Mouse (Mus musculus) thymus, postnatal 14 days (tissue): ENCODE results near the gene Ascc1.

Experiments used
- DNase-seq: peaks from one replicate; pipeline ENCODE4 v3.0.0; 2021

Gene Ascc1

DNA sequence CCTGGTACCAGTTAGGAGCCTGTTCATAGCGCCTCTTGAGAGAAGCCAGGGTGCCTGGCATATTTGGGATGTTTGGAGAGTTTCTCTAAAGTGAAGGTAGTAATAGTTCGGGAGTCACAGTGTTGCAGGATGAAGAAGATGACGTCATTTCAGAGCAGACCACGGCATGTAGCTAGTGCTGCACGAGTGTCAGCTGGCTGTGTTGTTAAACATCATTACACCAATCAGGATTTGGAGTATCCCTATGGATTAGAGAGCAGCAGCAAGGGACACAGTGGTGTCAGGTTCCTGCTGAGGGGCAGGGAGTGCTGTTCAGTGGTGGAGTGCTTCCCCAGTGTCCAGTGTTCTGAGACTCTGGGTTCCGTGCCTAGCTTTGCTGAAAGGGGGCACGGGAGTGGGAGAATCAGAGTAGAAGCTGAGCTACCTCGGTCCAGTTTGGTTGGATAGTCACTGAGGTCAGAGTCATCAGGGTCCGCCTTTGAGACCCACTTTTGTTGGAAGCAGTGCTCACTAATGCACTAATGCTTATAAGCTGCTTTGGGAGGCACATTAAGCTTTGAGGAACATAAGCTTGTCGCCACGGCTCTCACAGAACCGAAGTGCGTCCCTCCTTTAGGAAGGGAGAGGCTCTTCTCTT lies 24.3 kb downstream of the Ascc1 start:
- no peak for DNase-seq

DNA sequence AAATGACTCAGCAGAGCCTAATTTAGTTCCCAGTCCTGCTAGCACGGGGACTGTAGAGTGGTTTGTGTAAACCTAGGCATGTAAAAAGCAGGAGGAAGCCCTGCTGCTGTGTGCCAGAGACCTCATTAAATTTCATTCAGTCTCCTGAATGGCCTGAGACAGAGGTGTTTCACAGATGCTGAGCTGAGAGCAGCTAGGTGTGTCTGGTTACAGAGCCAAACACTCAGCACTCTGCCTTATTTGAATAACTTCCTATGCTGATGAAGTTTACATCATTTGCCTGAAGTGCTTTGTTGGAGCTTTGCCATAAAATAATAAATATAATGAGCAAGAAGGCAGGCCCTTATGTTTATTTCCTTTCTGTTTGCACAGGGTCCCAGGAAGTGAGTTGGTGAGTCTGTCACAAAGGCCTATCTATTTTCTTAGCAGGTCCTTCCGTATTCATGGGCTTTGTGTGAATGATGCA lies 25.0 kb downstream of the Ascc1 start:
- no peak for DNase-seq

DNA sequence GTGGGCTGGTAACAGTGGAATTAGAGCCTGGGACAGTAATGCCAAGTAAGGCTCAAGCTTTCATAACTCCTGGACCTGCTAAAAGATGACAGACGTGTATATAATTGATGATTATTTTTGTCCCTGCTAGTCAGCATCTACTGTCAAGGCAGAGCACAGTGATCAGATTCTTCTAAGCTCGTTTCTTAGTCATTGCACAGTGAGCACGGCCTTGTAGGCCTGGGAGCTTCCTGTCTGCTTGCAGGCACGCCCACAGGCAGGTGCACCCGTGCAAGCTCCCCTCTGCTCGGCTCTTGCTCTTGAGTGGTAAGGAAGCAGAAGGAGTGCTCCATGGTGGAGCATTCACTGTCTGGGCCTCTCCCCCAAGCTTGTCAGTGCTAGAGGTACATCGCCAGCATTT lies 25.6 kb downstream of the Ascc1 start:
- DNase-seq, result peak; percentile 79

DNA sequence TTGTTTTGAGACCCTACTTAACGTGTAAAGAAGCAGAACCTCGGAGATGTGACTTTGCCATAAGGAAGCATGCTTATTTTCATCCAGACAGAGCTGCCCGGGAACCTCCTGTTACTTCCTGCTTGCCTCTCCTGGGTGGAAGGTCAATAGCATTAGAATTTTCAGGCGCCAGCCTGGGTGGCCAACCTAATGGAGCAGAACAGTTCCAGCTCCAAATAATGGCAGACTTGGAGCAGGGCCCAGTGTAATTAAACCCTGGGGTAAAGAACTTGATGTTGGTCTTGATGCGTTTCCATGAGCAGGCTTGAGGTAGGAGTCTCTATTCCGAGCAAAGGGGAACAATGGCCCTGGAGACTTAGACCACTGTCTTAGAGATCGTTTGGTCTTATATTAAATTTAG lies 26.4 kb downstream of the Ascc1 start:
- DNase-seq, result no peak

DNA sequence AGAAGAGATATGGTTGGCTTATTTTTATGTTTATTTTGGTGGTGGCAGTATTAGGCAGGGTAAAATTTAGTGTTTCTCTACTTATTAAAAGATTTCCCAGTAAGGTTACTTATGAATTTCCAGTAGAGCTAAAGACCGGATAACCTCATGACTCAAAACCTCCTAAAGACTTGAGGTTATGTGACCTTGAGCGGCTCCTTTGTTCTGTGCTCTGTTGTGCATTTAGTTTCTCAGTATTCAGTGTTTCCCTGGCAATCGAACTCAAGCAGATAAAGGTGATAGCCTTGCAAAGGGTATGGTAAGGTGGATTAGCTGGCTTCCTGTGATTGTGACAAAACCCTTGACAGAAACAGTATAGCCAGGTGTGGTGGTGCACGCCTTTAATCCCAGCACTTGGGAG lies 26.8 kb downstream of the Ascc1 start:
- no peak for DNase-seq

DNA sequence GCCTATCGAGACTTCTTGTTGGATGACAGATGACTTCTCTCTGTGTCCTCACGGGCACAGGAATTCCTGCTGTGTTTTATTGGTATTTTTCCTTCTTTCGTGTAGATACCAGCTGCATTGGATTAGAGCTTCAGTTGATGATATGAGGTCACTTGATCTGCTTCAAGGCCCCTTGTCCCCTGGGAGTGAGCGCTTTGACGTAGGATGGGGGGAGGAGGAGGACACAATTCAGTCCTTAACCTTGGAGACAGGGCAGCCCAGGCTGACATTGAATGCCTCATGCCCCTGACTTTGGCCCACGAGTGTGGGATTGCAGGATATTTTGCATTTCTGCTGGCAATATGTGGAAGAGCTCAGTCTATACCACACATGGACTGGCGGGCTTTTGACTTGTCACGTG lies 29.0 kb downstream of the Ascc1 start:
- no peak for DNase-seq

DNA sequence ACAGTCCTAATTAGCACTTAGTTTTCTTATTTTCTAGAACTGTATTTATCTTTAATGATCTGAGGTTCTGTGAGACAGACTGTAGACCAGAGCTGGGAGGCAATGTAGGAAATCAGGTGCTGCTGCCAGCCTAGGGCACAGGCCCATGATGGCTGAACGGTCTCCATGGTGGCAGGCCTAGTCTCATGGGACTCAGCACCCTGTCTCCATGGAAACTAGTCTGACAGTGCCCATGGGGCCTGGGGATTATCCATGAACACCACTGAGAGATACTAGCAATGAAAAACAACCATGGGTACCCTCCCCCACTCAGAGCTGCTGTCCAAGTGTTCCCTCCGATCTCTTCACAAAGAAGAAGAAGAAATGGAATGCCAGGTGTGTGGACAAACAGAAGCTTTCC lies 29.4 kb downstream of the Ascc1 start:
- no peak for DNase-seq

DNA sequence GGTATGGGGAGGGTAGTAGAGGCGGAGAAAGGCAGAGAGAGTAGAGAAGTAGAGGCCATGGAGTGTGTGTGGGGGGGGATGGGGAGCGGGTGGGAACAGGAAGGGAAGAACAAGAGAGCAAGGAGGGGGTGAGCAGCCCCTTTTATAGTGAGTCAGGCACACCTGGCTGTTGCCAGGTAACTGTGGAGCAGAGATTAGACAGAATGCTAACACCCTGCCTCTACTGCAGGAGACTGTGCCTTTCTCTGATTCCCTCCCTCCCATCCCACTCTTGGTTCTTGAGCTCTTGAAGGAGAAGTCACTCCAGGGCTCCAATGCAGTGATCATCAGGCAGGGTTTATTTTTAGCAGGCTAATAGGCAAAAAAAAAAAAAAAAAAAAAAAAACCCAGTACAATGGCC lies 30.0 kb downstream of the Ascc1 start:
- DNase-seq, result no peak

DNA sequence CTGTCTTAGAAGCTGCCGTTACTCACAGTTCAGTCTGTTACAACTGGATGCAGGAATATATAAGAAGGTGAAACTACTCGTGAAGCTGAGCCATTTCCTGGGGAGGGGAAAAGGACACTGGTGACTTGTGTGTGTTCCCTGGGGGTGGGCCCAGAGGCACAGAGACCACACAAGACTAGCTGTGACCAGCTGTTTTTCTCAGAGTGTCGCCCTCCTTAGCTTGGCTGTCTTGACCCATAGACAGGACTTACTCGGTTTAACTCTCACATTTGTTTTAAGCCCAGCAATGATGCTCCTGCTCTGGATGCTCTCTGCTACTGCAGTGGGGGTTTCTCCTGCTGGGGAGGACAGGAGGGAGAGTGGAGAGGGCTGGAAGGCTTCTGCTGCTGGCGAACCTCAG lies 30.5 kb downstream of the Ascc1 start:
- no peak for DNase-seq

DNA sequence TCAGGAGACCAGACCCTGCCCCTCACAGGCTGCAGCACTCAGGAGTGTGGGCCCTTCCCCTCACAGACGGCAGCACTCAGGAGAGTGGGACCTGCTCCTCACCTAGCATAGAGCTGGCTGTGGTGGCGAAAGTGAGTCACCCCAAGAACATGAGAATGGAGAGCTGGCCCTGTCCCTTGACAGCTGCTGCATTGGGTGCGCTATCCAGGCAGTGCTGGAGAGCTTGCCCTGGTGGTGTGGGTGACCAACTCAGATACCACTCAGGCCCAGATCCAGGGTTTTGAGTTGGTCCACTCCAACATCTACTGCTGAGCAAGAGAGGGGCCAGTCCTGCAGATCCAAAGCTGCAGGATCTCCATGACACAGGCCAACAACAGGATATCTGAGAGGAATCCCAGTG lies 32.0 kb downstream of the Ascc1 start:
- no peak for DNase-seq

DNA sequence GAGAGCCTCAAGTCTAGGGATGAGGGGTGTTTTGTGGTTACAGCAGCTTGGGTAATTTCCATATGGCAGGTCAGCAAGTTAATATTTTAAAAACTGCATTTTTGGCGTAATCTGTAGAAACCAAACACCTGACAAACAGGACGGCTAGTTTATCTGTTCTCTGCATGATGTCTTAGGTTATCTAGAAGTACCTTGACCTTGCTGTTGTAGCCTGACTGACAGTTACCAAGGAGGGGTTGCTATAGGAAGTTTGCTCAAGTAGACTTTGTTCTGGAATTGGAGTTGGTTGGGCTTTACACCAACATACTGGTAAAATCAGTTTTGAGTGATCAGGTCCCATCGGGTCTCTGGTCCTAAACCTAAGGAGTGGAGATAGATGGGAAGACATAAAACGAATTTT lies 33.1 kb downstream of the Ascc1 start:
- no peak for DNase-seq

DNA sequence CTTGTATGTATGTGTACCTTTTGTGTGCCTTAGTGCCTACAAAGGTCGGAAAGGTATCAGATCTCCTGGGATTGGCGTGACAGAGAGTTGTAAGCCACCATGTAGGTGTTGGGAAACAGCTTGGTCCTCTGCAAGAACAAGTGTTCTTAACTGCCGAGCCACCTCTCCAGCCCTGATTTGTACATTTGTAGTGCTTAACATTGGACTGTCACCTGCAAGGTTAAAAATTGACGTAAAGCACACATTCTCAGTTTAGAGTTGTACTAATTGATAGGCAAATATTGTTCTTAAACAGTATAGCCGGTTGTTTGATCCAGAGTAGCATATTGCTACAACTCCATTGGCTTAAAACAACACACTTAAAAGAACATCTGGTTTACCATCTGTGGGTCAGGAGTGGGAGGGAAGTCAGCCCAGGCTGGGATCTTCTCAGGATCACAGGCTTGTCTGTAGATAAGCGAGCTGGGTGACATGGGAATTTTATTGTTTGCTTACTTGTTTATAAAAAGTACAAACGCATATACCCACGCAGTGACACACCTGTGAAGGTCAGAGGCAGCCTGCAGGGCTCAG lies 39.8 kb downstream of the Ascc1 start:
- DNase-seq, result no peak

DNA sequence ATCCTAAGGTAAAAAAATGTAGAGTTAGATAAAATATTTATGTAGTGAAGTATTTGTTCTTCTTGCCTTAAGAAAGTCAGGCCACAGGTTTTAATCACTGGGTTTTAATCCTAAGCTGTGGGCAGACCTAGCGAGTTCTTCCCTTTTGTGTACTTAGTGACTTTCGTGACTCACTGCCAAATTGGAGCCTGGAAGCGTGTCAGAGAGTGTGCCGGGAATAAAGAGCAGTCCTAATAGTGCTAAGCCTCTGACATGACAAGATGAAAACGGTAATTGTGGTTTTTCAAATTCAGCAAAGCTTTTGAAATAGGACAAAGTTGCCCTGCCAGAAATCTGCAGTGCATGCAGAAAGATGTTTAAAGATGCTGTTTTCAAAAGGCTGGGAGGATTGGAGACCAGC lies 44.1 kb downstream of the Ascc1 start:
- DNase-seq, result no peak

DNA sequence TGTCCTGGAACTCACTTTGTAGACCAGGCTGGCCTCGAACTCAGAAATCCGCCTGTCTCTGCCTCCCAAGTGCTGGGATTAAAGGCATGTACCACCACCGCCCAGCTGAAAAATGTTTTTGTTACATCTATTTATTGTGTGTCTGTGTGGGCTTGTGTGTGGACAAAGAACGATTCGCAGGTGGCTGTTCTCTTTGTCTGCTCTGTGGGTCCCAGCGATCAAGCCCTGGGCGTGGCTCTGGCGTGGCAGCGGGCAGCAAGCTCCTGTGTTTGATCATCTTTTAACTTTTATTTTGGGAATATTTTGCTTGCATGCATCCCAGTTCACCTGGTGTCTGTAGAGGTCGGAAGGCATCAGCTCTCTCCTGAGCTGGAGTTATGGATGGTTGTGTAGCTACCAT lies 48.0 kb downstream of the Ascc1 start:
- DNase-seq, result no peak

DNA sequence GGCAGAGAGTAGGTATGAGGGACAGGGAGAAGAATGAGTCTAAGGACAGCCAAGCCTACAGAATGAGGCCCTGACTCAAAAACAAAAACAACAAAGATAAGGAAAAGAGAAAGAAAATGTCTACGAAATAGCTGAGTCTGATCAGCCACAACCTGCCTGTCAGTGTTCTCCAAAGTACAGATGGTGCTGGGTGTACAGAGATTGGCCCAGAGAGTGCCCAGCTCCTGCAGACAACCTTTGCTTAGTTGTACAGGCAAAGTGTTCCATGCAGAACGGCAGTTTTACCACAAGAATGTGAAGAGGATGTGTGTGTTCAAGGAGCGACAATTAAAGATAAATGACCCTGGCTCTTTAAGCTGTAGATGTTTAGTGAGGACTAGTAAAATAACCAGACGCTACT lies 50.5 kb downstream of the Ascc1 start:
- DNase-seq, result no peak

DNA sequence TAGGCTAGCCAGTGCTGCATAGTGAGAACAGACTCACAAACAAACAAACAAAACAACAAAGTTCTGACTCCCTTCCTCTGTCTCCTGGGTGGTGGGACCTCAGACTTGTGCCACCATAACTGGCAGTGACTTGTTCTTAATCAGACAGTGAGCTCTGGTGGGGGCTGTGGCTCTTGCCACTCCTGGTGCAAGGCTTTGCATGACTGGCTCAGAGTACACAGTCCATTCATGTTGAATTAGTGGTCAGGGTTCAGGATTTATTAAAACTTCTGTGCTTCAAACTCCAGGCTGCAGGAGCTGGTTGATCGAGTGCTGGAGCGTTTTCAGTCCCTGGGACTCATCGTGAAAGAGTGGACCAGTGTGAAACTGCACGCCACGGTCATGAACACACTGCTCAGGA lies 59.6 kb downstream of the Ascc1 start:
- DNase-seq, result no peak

DNA sequence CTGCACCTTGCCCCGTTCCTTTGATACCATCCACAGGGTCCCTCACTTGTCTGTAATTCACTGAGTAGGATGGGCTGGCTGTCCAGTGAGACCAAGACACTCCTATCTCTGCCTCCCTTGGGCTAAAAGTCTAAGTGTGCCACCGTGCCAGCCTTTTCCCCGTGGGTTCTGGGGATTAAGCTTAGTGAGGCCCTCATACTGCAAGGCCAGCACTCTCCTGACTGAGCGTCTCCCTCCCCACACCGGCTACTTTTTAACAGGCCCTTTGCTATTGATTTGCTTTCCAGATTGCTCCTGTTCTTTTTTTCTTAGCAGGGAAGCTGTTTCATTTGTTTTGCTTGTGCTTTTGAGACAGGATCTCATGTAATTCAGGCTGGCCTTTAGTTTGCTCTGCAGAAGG lies 60.3 kb downstream of the Ascc1 start:
- no peak for DNase-seq

DNA sequence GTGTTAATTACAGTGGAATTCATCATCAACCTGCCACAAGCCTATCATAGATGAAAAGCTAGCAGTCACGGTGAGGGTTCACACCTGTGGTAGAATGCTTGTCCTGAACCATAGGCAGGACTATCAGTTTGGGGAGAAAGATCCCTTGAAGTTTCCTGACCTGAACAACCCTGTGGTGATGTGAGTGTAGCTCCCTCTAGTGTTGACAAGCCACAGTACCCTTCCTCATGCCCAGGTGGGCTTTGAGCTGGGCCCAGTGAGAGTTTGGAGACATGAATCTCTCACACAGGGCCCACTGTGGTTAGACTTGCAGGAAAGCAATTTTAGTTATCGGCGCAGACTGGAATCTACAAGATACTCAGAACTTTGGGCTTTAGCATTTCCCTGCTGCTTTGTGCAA lies 63.9 kb downstream of the Ascc1 start:
- DNase-seq, result peak; percentile 68

DNA sequence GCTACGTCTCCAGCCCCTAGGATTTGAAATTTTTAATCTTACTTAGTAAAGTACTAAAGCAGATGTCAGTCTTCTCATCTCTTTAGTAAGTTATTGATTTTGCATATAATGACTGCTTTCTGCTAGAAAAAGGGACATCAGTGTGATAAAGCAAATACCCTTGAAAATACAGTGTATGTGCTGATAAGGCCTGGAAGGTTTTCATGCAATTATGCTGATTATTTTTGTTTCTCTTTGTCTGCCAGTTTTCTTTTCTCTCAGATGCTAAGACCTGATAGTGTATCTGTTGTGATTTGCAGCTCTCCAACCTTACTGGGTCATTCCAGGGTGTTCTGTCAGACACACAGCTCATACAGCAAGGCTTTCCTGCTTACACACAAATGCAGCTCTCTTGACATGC lies 72.6 kb downstream of the Ascc1 start:
- DNase-seq, result no peak

DNA sequence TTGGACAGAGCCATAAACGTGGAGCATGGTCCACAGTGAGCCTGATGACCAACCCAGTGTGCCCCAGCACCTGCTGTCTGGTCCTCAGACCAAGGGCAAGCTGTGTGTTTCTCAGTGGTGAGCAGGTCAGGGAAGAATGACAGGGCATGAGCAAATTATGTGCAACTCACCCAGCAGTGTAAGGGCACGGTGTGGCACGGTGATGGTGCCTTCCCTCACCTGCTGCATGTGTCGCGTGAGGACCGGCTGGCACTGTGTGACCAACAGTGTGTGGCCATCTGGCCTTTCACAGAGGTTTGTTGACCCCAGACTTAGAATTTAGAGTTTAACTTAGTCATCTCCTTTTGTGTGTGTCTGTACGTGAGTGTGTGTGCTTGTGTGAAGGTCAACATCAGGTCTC lies 74.6 kb downstream of the Ascc1 start:
- no peak for DNase-seq

DNA sequence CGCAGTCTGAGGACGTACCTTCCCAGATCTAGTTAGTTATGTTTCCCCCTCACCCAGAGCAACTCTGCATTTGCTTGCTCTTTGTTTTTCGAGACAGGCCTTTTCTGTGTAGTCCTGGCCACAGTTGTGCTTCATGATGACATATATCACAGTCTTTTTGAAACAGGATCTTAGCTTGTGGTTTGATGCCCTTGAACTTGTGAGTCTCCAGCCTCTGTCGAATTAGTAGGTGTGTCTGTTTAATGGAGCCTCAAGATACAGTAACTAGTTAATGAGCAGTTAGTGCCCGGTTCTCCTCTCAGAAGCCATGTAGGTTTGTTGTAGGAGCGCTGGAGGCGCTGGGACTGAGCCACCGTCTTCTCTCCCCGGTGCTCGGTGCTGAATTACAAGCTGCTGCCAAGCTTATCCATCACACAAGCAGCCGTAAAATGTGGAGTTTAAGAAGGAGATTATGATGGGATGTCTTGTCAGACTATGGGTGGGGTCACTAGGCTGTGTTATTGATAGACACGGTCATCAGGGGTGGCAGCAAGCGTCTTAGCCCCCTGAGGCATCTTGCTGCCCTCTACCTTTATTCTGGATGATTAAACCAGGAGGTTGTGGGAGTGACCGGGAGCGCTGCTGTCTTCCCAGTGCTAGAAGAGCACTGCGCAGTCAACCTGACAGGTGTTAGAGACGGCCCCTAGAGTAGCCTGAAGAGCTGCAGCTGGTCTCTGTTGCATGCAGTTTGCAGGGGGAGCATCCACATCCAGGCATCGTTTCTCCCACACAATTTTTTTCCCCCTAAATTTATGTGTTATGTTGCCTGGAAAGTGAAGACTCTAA lies 75.3 kb downstream of the Ascc1 start:
- DNase-seq, result no peak

DNA sequence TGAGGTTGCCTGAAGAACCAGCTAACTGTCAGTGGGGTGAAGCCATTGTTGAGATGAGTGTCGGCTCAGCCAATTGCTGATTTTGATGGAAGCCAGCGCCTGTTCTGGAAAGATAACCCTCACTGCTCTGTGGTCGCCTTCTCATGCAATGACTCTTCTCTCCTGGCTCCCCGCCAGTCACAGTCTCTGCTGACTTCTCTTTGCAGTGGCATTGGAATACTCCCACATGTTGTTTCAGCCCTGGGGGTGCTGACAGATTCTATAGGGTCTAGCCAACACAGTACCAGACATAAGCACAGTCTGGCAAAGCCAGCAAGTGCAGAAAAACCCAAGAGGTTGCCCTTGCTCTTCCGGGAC lies 75.9 kb downstream of the Ascc1 start:
- no peak for DNase-seq

DNA sequence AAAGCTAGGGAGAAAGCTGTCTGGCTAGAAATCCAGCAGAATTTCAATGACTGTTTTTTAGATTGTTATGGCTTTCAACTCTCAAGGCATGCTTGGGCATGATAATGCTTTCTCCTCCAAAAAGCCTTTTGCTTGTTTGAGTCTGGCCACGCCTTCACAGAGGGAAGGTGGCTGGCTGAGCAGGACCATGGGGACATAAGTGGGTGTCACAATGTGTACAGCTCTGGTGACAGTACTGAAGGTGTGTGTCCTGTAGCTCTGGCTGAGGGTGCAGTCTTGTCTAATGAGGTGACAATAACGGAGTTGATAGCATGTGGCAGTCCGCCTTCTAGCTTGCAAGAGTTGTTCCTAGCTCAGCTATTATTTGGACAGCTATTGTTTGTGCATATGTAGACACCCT lies 77.6 kb downstream of the Ascc1 start:
- DNase-seq, result no peak

DNA sequence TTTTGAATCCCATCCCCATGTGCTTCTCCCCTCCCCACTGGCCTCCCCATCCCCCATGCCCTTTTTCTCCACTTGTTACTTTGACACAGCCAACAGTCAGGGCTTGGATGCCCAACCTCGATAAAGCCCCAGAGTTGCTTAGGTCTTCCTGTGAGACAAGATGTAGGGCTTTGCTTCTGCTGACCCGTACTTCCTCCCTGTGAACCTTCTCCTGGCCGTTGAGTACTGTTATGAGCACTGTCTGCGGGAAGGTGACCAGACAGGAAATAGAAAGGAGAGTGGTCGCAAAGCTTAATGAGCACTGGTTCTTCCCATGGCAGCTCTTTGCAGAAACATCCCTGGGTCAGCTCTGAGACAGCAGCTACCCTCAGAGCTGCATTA lies 78.0 kb downstream of the Ascc1 start:
- no peak for DNase-seq
